Mouse (Mus musculus) left cerebral cortex, adult 8-10 months (tissue): ENCODE results near the gene Prkag2. TPM values are rescaled to one million over a fixed set of nuclear protein-coding genes. Genes with fewer than 3 reads are reported as not detected.

Experiments used
- DNase-seq, 2 experiments: peaks; one replicate each; pipeline ENCODE4 v3.0.0; 2022; ENCODE audit warnings: low spot score in 2 of 2
- total RNA-seq, 4 experiments: library from RNA; stranded (reverse); gene quantifications; 2 replicates each; pipeline ENCODE4 v1.2.4; 2022

Prkag2 gene
- total RNA-seq, 4 experiments from 2014 or later, result 108 to 122 (median 112) TPM

GRCm38 (mm10) chr5:25050827-25051226, 49.6 kb downstream of the Prkag2 start:
- no peak for DNase-seq

- DNase-seq, result no peak
These were observed 52.8 kb downstream of the Prkag2 start for GRCm38 (mm10) chr5:25047670-25048069.

- DNase-seq, result no peak
These were observed 53.7 kb downstream of the Prkag2 start for GRCm38 (mm10) chr5:25046762-25047161.

- DNase-seq, result no peak
These were observed 56.4 kb downstream of the Prkag2 start for GRCm38 (mm10) chr5:25044007-25044406.

GRCm38 (mm10) chr5:25041947-25042346, 58.5 kb downstream of the Prkag2 start:
- DNase-seq, result no peak

GRCm38 (mm10) chr5:25041307-25041706, 59.1 kb downstream of the Prkag2 start:
- DNase-seq, result no peak

- DNase-seq, result no peak
These were observed 59.5 kb downstream of the Prkag2 start for GRCm38 (mm10) chr5:25040903-25041302.

GRCm38 (mm10) chr5:25038827-25039226, 61.6 kb downstream of the Prkag2 start:
- no peak for DNase-seq

- no peak for DNase-seq
These were observed 65.1 kb downstream of the Prkag2 start for GRCm38 (mm10) chr5:25035391-25035790.

- peak in 1 of 2 experiments; percentile 66 for DNase-seq
These were observed 69.0 kb downstream of the Prkag2 start for GRCm38 (mm10) chr5:25031456-25031856.

GRCm38 (mm10) chr5:25031037-25031436, 69.4 kb downstream of the Prkag2 start:
- DNase-seq, result no peak

GRCm38 (mm10) chr5:25030276-25030681, 70.2 kb downstream of the Prkag2 start:
- no peak for DNase-seq

- DNase-seq, result no peak
These were observed 72.8 kb downstream of the Prkag2 start for GRCm38 (mm10) chr5:25027673-25028072.

- peak in 1 of 2 experiments; percentile 54 for DNase-seq
These were observed 75.0 kb downstream of the Prkag2 start for GRCm38 (mm10) chr5:25025309-25026019.

GRCm38 (mm10) chr5:25022904-25023303, 77.5 kb downstream of the Prkag2 start:
- no peak for DNase-seq

- DNase-seq, result no peak
These were observed 81.2 kb downstream of the Prkag2 start for GRCm38 (mm10) chr5:25019221-25019620.

- no peak for DNase-seq
These were observed 88.3 kb downstream of the Prkag2 start for GRCm38 (mm10) chr5:25012134-25012533.

- DNase-seq, result peak; percentile 56 to 68
These were observed 89.4 kb downstream of the Prkag2 start for GRCm38 (mm10) chr5:25011019-25011485.

GRCm38 (mm10) chr5:25010438-25010892, 90.0 kb downstream of the Prkag2 start:
- peak; percentile 59 to 64 for DNase-seq

- no peak for DNase-seq
These were observed 90.7 kb downstream of the Prkag2 start for GRCm38 (mm10) chr5:25009770-25010169.

- no peak for DNase-seq
These were observed 91.5 kb downstream of the Prkag2 start for GRCm38 (mm10) chr5:25008966-25009365.

- peak; percentile 63 to 84 for DNase-seq
These were observed 93.6 kb downstream of the Prkag2 start for GRCm38 (mm10) chr5:25006848-25007247.

GRCm38 (mm10) chr5:25005532-25006129, 94.8 kb downstream of the Prkag2 start:
- no peak for DNase-seq
